9 mouse cellular contexts compared by ENCODE assay signal in the genomic region with DNA sequence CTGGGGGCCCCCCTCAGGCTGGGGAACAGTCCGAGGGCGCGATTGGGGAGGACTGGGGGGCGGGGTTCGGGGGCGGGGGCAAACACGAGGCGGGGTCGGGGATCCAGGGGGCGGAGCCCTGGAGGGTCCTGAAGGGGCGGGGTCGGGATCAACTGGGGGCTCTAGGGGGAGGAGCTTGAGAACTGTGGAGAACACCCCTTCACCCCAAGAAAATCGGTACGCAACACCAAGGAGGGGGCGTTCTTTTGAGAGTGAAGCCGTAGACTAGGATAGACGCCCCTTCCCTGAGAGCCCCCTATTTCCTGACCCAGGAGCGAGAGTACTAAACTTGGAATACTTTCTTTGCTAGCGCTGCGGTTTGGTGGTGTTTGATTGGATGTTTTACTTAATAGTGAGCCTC. TPM values are rescaled to one million over a fixed set of nuclear protein-coding genes. Genes with fewer than 3 reads are reported as not detected.
A peak's percentile ranks its signal among the peaks of the same experiment; 100 is the strongest.
DNase-seq lines count a peak whose midpoint lies in the region; ATAC-seq and TF ChIP-seq lines count a peak whose summit lies in the region.
"Had no signal": no experiment of that assay in that cellular context is flagged by ENCODE, and none has a peak within 500 bp of the region (broad histone marks: within the 10 kb centered on the region; RNA-seq: fewer than 3 reads in every experiment).

No protein-coding gene starts in this region.

- H3K4me1 ChIP-seq in testis, adult 2 months (ENCODE audit: control insufficient read depth, insufficient read depth, low read length): peaks cover 47% of the 10 kb centered on the region
- peaks cover 18% of the 10 kb centered on the region; the same call in 1 of the 2 replicates for H3K4me1 ChIP-seq in limb, embryonic 11.5 days (ENCODE audit: control insufficient read depth, insufficient read depth, low read length)
- peaks cover 78% of the 10 kb centered on the region for H3K4me1 ChIP-seq in neural tube, embryonic 15.5 days

- H3K4me2 ChIP-seq in limb, embryonic 11.5 days (ENCODE audit: low read depth, severe bottlenecking): peak overlapping the region; percentile 54
- peak overlapping the region; percentile 79 for H3K4me2 ChIP-seq in neural tube, embryonic 15.5 days

- WGBS in limb, embryonic 11.5 days: 1% methylated on average over 19 of the region's 20 CpGs
- under 1% methylated on average over 16 of the region's 20 CpGs for WGBS in neural tube, embryonic 15.5 days

- H3K36me3 ChIP-seq in testis, adult 2 months (ENCODE audit: control insufficient read depth, insufficient read depth, low read length): peaks cover 8% of the 10 kb centered on the region
- peaks cover 31% of the 10 kb centered on the region for H3K36me3 ChIP-seq in limb, embryonic 11.5 days (ENCODE audit: control insufficient read depth, insufficient read depth, low read length)
- peaks cover 41% of the 10 kb centered on the region for H3K36me3 ChIP-seq in neural tube, embryonic 15.5 days

- peak overlapping the region; percentile 92 for H3K4me3 ChIP-seq in testis, adult 2 months (ENCODE audit: control insufficient read depth, low read depth, low read length)
- peak overlapping the region; percentile 59 for H3K4me3 ChIP-seq in limb, embryonic 11.5 days (ENCODE audit: low read depth, low read length)
- H3K4me3 ChIP-seq in neural tube, embryonic 15.5 days (replicated peaks): peak overlapping the region; percentile 54

- no peaks in the 10 kb centered on the region for H3K27me3 ChIP-seq in testis, adult 2 months (ENCODE audit: control insufficient read depth, insufficient read depth, low read length)
- no peaks in the 10 kb centered on the region for H3K27me3 ChIP-seq in limb, embryonic 11.5 days (ENCODE audit: control insufficient read depth, insufficient read depth, low read length)
- no peaks in the 10 kb centered on the region for H3K27me3 ChIP-seq in neural tube, embryonic 15.5 days (replicated peaks)

- DNase-seq in cerebellum, adult 8-10 months: peak; percentile 56
- DNase-seq in cerebellum, postnatal 36 days: no peak
- no peak for DNase-seq in testis, postnatal 10 days (ENCODE audit: low spot score)
- DNase-seq in limb, embryonic 11.5 days (ENCODE audit: low spot score): no peak
- DNase-seq in spleen, adult 18-20 months: no peak
- DNase-seq in layer of hippocampus, adult 18-20 months (ENCODE audit: low spot score in 2 of 2): no peak

- H3K27ac ChIP-seq in testis, adult 2 months (ENCODE audit: control insufficient read depth, insufficient read depth, low read depth, low read length): peak overlapping the region; percentile 83
- H3K27ac ChIP-seq in limb, embryonic 11.5 days (replicated peaks; ENCODE audit: low read depth, low read length): peak overlapping the region; percentile 83
- H3K27ac ChIP-seq in neural tube, embryonic 15.5 days (replicated peaks): peak overlapping the region; percentile 88

- H3K9me3 ChIP-seq in limb, embryonic 11.5 days (ENCODE audit: control insufficient read depth, low read length): no peaks in the 10 kb centered on the region
- H3K9me3 ChIP-seq in neural tube, embryonic 15.5 days (replicated peaks): no peaks in the 10 kb centered on the region

- peak overlapping the region; percentile 56 for H3K9ac ChIP-seq in limb, embryonic 11.5 days (ENCODE audit: low read length)
- peak overlapping the region; percentile 49 for H3K9ac ChIP-seq in neural tube, embryonic 15.5 days (replicated peaks)

- no peak for TF ChIP-seq CTCF in testis, adult 2 months (IDR thresholded peaks at IDR 0.05; ENCODE audit: control insufficient read depth, insufficient read depth, insufficient replicate concordance, low read depth, low read length)

- peak; percentile 24; the same call in 1 of the 2 replicates for ATAC-seq in limb, embryonic 11.5 days (ENCODE audit: insufficient number of reproducible peaks, low FRiP score, low TSS enrichment, low read depth)
- peak; percentile 42 for ATAC-seq in neural tube, embryonic 15.5 days (ENCODE audit: low FRiP score)

- no peak for TF ChIP-seq POLR2A in testis, adult 2 months (IDR thresholded peaks at IDR 0.05; ENCODE audit: control insufficient read depth, low read depth, low read length)

RNA-seq across cellular contexts. Expression of a gene that starts 0.6 kb away (rescaled TPM):
- 65.0 and 66.5 TPM in 2 replicates for polyA plus RNA-seq in testis, adult 2 months (2012; rRNA removed)
- 10.1 and 11.8 TPM in 2 replicates for polyA plus RNA-seq in limb, embryonic 11.5 days (2014; fragmentation: Nextera tagmentation; extraction: Ambion mirVana)
- 13.7 and 15.8 TPM in 2 replicates for polyA plus RNA-seq in neural tube, embryonic 15.5 days (2015; fragmentation: Nextera tagmentation; extraction: Ambion mirVana)
- total RNA-seq in layer of hippocampus, adult 18-20 months (2021): 10 to 100 TPM; 34.3 to 34.4 TPM

RNA-seq across cellular contexts. Expression of a gene that starts 0.6 kb away (rescaled TPM):
- polyA plus RNA-seq in testis, adult 2 months (2012; rRNA removed): 71.7 and 80.8 TPM in 2 replicates
- polyA plus RNA-seq in limb, embryonic 11.5 days (2014; fragmentation: Nextera tagmentation; extraction: Ambion mirVana): 12.5 and 14.8 TPM in 2 replicates
- polyA plus RNA-seq in neural tube, embryonic 15.5 days (2015; fragmentation: Nextera tagmentation; extraction: Ambion mirVana): 35.3 and 51.3 TPM in 2 replicates
- total RNA-seq in layer of hippocampus, adult 18-20 months (2021): 10 to 100 TPM; 38.3 to 38.5 TPM

RNA-seq across cellular contexts. Expression of a gene that starts 7.1 kb away (rescaled TPM):
- polyA plus RNA-seq in testis, adult 2 months (2012; rRNA removed): 157 and 183 TPM in 2 replicates
- polyA plus RNA-seq in limb, embryonic 11.5 days (2014; fragmentation: Nextera tagmentation; extraction: Ambion mirVana): 66.8 and 71.3 TPM in 2 replicates
- 50.7 and 58.5 TPM in 2 replicates for polyA plus RNA-seq in neural tube, embryonic 15.5 days (2015; fragmentation: Nextera tagmentation; extraction: Ambion mirVana)
- 10 to 100 TPM; 29.6 to 32.9 TPM for total RNA-seq in layer of hippocampus, adult 18-20 months (2021)

RNA-seq across cellular contexts. Expression of a gene that starts 11.4 kb away (rescaled TPM):
- polyA plus RNA-seq in testis, adult 2 months (2012; rRNA removed): not detected in 2 replicates
- 0.19 and 0.48 TPM in 2 replicates for polyA plus RNA-seq in limb, embryonic 11.5 days (2014; fragmentation: Nextera tagmentation; extraction: Ambion mirVana)
- polyA plus RNA-seq in neural tube, embryonic 15.5 days (2015; fragmentation: Nextera tagmentation; extraction: Ambion mirVana): 0.93 and 1.2 TPM in 2 replicates
- under 1 TPM in 1 of 2 experiments, not detected in 1; 0.42 TPM for total RNA-seq in layer of hippocampus, adult 18-20 months (2021)
- total RNA-seq: heart, adult 18-20 months had no signal

RNA-seq across cellular contexts. Expression of a gene that starts 13.0 kb away (rescaled TPM):
- 83.4 and 93.0 TPM in 2 replicates for polyA plus RNA-seq in testis, adult 2 months (2012; rRNA removed)
- 37.3 and 38.7 TPM in 2 replicates for polyA plus RNA-seq in limb, embryonic 11.5 days (2014; fragmentation: Nextera tagmentation; extraction: Ambion mirVana)
- 56.8 and 58.8 TPM in 2 replicates for polyA plus RNA-seq in neural tube, embryonic 15.5 days (2015; fragmentation: Nextera tagmentation; extraction: Ambion mirVana)
- 10 to 100 TPM; 61.9 to 63.0 TPM for total RNA-seq in layer of hippocampus, adult 18-20 months (2021)
